Mouse (Mus musculus): Measurements from ENCODE around the gene Rap1gap2. TPM values are rescaled to one million over a fixed set of nuclear protein-coding genes. Genes with fewer than 3 reads are reported as not detected.

The Rap1gap2 gene
- polyA plus RNA-seq, 1 experiment from 2014 or later: 8.9 TPM

DNA sequence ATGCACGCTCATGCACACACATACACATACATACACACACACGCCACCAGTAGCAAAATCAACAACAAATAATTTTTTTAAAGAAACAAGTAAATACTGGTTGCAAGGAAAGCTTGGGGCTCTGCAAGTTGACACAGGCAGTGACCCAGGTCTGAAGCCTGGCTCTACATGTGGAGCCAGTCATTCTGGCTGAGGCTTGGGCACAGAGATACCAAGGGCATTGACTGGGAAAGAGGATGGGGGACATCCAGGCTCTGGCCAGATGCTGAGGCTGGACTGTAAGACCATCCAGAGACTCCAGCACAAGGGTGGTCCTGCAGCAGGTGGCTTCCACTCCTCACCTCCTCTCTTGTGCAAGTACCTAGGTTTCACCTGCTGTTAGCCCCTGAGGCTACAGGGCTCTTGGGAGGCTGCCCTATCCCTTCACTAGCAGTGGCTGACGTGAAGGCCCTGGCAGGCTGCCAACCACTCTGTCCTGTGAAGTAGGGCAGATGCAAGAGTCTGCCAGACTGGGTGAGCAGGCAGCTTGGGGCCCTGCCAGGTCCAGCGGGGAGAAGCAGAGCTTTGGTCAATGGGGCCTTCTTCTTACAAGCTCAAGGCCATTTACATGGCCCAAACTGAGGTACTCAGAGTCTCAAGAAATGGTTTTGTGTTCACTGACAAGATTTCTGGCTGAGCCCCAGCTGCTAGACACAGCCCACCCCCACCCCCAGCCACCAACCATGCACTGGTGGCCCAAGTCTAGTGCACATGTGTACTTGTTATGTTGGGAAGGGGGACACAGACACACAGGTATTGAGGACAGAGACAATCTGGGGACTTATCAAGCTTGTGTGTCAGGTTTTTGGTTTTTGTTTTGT is 201.9 kb downstream of the Rap1gap2 start:
- H3K9ac ChIP-seq (replicated peaks): no peak overlapping the region
- H3K4me2 ChIP-seq (replicated peaks): no peak overlapping the region
- peak; percentile 91 for ATAC-seq (replicated peaks)

DNA sequence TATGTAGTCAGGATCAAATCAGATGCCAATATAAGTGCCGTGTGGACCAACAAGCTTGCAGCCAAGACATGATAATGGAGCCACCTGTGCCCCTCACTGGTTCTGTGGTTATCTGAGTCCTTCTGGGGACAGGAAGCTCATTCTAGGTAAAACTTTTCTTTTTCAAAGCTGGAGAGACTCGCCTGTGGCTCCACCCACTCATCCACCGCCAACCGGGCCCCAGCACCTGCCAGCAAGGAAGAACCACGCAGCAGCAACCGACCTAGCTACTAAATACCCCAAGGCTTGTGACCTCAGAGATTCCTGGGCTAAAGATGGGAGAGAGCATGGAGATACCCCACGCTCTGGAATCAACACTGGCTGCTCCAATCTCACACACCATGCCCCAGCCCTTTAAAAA is 205.5 kb downstream of the Rap1gap2 start:
- 82% methylated on average over 7 of the region's 7 CpGs for WGBS
- ATAC-seq (replicated peaks): no peak

More for the DNA sequence above, 201.9 kb downstream of the Rap1gap2 start:
- no peaks in the 10 kb centered on the region for H3K36me3 ChIP-seq
- WGBS: 48% methylated on average over 4 of the region's 4 CpGs
- no peaks in the 10 kb centered on the region for H3K27me3 ChIP-seq
- no peak overlapping the region for H3K4me3 ChIP-seq
- H3K27ac ChIP-seq (replicated peaks): peak overlapping the region; percentile 77
- peaks cover 21% of the 10 kb centered on the region for H3K4me1 ChIP-seq
- no peaks in the 10 kb centered on the region for H3K9me3 ChIP-seq

GRCm38 (mm10) chr11:74404216-74404615 is 206.5 kb downstream of the Rap1gap2 start:
- Histone ChIP-seq H3K4me1 (peaks cover 13% of the 10 kb centered on the region), H3K36me3 (no peaks in the 10 kb centered on the region), H3K4me3 (no peak overlapping the region), H3K4me2 (replicated peaks) (no peak overlapping the region), H3K9me3 (no peaks in the 10 kb centered on the region), H3K27me3 (no peaks in the 10 kb centered on the region), H3K9ac (replicated peaks) (no peak overlapping the region), H3K27ac (replicated peaks) (no peak overlapping the region)
- 85% methylated on average over 2 of the region's 2 CpGs for WGBS
- no peak for ATAC-seq (replicated peaks)

More for the DNA sequence above, 205.5 kb downstream of the Rap1gap2 start:
- no peak overlapping the region for H3K27ac ChIP-seq (replicated peaks)
- H3K27me3 ChIP-seq: no peaks in the 10 kb centered on the region
- H3K4me2 ChIP-seq (replicated peaks): no peak overlapping the region
- peaks cover 21% of the 10 kb centered on the region for H3K4me1 ChIP-seq
- no peak overlapping the region for H3K4me3 ChIP-seq
- H3K9me3 ChIP-seq: no peaks in the 10 kb centered on the region
- no peak overlapping the region for H3K9ac ChIP-seq (replicated peaks)
- H3K36me3 ChIP-seq: no peaks in the 10 kb centered on the region

DNA sequence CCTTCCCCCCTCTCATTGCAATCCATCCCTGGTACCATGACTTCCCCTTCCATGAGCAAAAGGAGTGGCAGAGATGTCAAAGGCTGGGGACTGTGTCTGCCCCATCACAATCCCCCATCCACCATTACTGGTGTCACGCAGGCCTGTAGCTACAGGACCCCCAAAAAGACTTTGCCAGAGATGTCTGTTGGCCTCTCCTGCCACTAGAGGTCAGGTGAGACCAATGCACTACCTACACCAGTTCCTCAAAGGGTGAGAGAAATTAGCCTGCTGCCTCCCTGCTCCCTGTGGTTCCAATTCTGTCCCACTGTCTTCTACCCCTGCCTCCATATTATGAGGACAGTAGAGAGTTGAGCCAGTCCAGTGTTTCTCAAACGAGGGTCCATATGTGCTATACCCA is 208.6 kb downstream of the Rap1gap2 start:
- Histone ChIP-seq H3K9ac (replicated peaks) (no peak overlapping the region), H3K4me3 (no peak overlapping the region), H3K36me3 (no peaks in the 10 kb centered on the region), H3K4me2 (replicated peaks) (no peak overlapping the region), H3K9me3 (no peaks in the 10 kb centered on the region), H3K27me3 (no peaks in the 10 kb centered on the region), H3K27ac (replicated peaks) (no peak overlapping the region), H3K4me1 (no peaks in the 10 kb centered on the region)
- ATAC-seq (replicated peaks): 0 out of 2 replicates have a peak, but pooled peaks have one; percentile 23
- WGBS: 50% methylated on average over 2 of the region's 2 CpGs

DNA sequence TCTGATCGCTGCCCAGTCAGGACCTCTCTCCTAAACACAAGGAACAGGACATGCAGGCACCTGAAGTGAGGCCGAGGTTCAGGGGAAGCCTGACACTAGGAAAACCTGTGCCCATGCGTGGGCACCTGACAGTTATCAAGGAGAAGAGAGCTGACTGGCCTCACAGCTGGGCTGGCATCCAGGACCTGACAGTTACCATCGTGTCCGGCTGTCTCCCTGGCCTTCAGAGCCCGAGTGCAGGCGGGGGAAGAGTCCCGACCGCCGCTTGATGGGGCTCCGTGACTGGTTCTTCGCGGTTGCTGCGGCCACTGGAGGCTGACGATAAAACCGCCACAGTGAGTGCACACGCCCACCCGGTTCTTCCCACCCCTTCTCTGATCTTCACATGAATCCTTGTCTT is 215.1 kb downstream of the Rap1gap2 start:
- no peak overlapping the region for H3K9ac ChIP-seq (replicated peaks)
- no peak for ATAC-seq (replicated peaks)
- H3K9me3 ChIP-seq: no peaks in the 10 kb centered on the region
- H3K27me3 ChIP-seq: no peaks in the 10 kb centered on the region
- H3K4me1 ChIP-seq: peaks cover 9% of the 10 kb centered on the region; the same call in 1 of the 2 replicates
- WGBS: 83% methylated on average over 18 of the region's 18 CpGs
- no peak overlapping the region for H3K4me3 ChIP-seq
- no peaks in the 10 kb centered on the region for H3K36me3 ChIP-seq
- H3K27ac ChIP-seq (replicated peaks): no peak overlapping the region
- no peak overlapping the region for H3K4me2 ChIP-seq (replicated peaks)

GRCm38 (mm10) chr11:74393489-74393888 is 217.2 kb downstream of the Rap1gap2 start:
- H3K4me2 ChIP-seq (replicated peaks): no peak overlapping the region
- H3K27me3 ChIP-seq: no peaks in the 10 kb centered on the region
- no peak overlapping the region for H3K4me3 ChIP-seq
- H3K27ac ChIP-seq (replicated peaks): no peak overlapping the region
- no peak overlapping the region for H3K9ac ChIP-seq (replicated peaks)
- no peaks in the 10 kb centered on the region for H3K36me3 ChIP-seq
- 22% methylated on average over 5 of the region's 5 CpGs for WGBS
- no peaks in the 10 kb centered on the region for H3K9me3 ChIP-seq
- ATAC-seq (replicated peaks): peak; percentile 48; the same call in 1 of the 2 replicates
- peaks cover 9% of the 10 kb centered on the region; the same call in 1 of the 2 replicates for H3K4me1 ChIP-seq

- no peak overlapping the region for H3K4me2 ChIP-seq (replicated peaks)
- 75% methylated on average over 6 of the region's 6 CpGs for WGBS
These were observed 217.8 kb downstream of the Rap1gap2 start for GRCm38 (mm10) chr11:74392903-74393302.

GRCm38 (mm10) chr11:74391899-74392298 is 218.8 kb downstream of the Rap1gap2 start:
- WGBS: 88% methylated on average over 11 of the region's 11 CpGs
- no peaks in the 10 kb centered on the region for H3K36me3 ChIP-seq

More at GRCm38 (mm10) chr11:74392903-74393302, 217.8 kb downstream of the Rap1gap2 start:
- H3K27me3 ChIP-seq: no peaks in the 10 kb centered on the region
- no peak for ATAC-seq (replicated peaks)
- no peak overlapping the region for H3K27ac ChIP-seq (replicated peaks)
- no peak overlapping the region for H3K9ac ChIP-seq (replicated peaks)
- H3K4me3 ChIP-seq: no peak overlapping the region
- H3K4me1 ChIP-seq: peaks cover 9% of the 10 kb centered on the region; the same call in 1 of the 2 replicates
- no peaks in the 10 kb centered on the region for H3K36me3 ChIP-seq
- H3K9me3 ChIP-seq: no peaks in the 10 kb centered on the region

GRCm38 (mm10) chr11:74387203-74387602 is 223.5 kb downstream of the Rap1gap2 start:
- 82% methylated on average over 5 of the region's 5 CpGs for WGBS
- Histone ChIP-seq H3K4me2 (replicated peaks) (no peak overlapping the region), H3K4me1 (no peaks in the 10 kb centered on the region), H3K36me3 (no peaks in the 10 kb centered on the region), H3K9me3 (no peaks in the 10 kb centered on the region), H3K4me3 (no peak overlapping the region), H3K27ac (replicated peaks) (no peak overlapping the region), H3K27me3 (no peaks in the 10 kb centered on the region), H3K9ac (replicated peaks) (no peak overlapping the region)
- no peak for ATAC-seq (replicated peaks)

More at GRCm38 (mm10) chr11:74391899-74392298, 218.8 kb downstream of the Rap1gap2 start:
- Histone ChIP-seq H3K4me1 (peaks cover 9% of the 10 kb centered on the region; the same call in 1 of the 2 replicates), H3K9ac (replicated peaks) (no peak overlapping the region), H3K4me3 (no peak overlapping the region), H3K4me2 (replicated peaks) (no peak overlapping the region), H3K27ac (replicated peaks) (no peak overlapping the region), H3K27me3 (no peaks in the 10 kb centered on the region), H3K9me3 (no peaks in the 10 kb centered on the region)
- no peak for ATAC-seq (replicated peaks)

- no peak overlapping the region for H3K4me2 ChIP-seq (replicated peaks)
- WGBS: 72% methylated on average over 9 of the region's 9 CpGs
- H3K27me3 ChIP-seq: no peaks in the 10 kb centered on the region
- H3K4me1 ChIP-seq: no peaks in the 10 kb centered on the region
- no peak for ATAC-seq (replicated peaks)
- no peaks in the 10 kb centered on the region for H3K36me3 ChIP-seq
- no peak overlapping the region for H3K4me3 ChIP-seq
- H3K9me3 ChIP-seq: no peaks in the 10 kb centered on the region
- no peak overlapping the region for H3K27ac ChIP-seq (replicated peaks)
- no peak overlapping the region for H3K9ac ChIP-seq (replicated peaks)
These were observed 225.0 kb downstream of the Rap1gap2 start for GRCm38 (mm10) chr11:74385674-74386073.

GRCm38 (mm10) chr11:74379166-74379873 is 231.4 kb downstream of the Rap1gap2 start:
- 76% methylated on average over 4 of the region's 4 CpGs for WGBS
- Histone ChIP-seq H3K27ac (replicated peaks) (no peak overlapping the region), H3K4me3 (no peak overlapping the region), H3K9ac (replicated peaks) (no peak overlapping the region), H3K9me3 (no peaks in the 10 kb centered on the region), H3K36me3 (no peaks in the 10 kb centered on the region), H3K27me3 (peaks cover 3% of the 10 kb centered on the region; the same call in 1 of the 2 replicates), H3K4me2 (replicated peaks) (no peak overlapping the region), H3K4me1 (no peaks in the 10 kb centered on the region; the same call in 1 of the 2 replicates)
- no peak for ATAC-seq (replicated peaks)

- Histone ChIP-seq H3K9me3 (no peaks in the 10 kb centered on the region), H3K4me3 (no peak overlapping the region), H3K9ac (replicated peaks) (no peak overlapping the region), H3K4me1 (no peaks in the 10 kb centered on the region; the same call in 1 of the 2 replicates), H3K36me3 (no peaks in the 10 kb centered on the region), H3K27ac (replicated peaks) (no peak overlapping the region), H3K4me2 (replicated peaks) (no peak overlapping the region), H3K27me3 (peaks cover 3% of the 10 kb centered on the region; the same call in 1 of the 2 replicates)
- 65% methylated on average over 3 of the region's 3 CpGs for WGBS
- peak; percentile 83 for ATAC-seq (replicated peaks)
These were observed 233.9 kb downstream of the Rap1gap2 start for GRCm38 (mm10) chr11:74376847-74377246.
